Mouse (Mus musculus): ENCODE results near the gene Gm3250.
"Not testable (repeated sequence)": the region's sequence is repeated elsewhere in the genome, so short reads cannot be mapped to it uniquely, and the experiment has no call there.

Gm3250 gene

DNA sequence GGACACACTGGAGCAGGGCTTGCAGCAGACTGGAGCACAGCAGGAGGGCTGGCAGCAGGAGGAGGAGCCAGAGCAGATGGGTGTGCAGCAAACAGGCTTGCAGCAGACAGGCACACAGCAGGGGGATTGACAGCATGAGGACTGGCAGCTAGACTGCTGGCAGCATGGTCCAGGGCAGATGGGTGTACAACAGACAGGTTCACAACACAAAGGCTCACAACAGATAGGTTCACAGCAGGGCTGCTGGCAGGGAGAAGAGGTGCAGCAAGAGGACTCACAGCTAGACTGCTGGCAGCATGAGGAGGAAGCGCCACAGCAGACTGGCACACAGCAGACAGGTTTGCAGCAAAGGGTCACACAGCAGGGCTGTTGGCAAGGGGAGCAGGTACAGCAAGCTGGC, 31.7 kb downstream of the Gm3250 start:
- not testable (repeated sequence) for DNase-seq

GRCm38 (mm10) chr10:77741924-77742688, 40.2 kb downstream of the Gm3250 start, which contains the start of gene Gm18596:
Gene Gm18596, minus strand, starts transcription at chr10:77742638.
- DNase-seq, result not testable (repeated sequence)

GRCm38 (mm10) chr10:77738929-77739328, 43.4 kb downstream of the Gm3250 start:
- DNase-seq, result no peak

DNA sequence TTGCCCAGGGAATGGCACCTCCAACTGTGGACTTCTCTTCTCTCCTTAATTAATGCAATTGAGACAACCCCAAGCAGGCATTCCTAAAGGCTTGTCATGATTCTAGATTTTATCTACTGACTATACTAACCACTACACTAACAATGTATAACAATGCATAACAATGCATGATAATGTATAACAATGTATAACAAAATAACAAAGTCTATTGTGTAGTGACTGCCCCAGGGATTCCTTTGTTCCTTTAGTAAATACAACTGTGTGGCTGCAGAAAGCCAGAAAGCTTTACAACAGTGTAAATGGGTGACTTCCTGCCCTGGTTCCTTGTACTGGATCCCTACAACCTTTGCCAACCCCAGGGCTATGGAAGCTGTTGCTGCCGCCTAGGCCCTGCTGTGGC, 46.4 kb downstream of the Gm3250 start:
- DNase-seq, result no peak

Measured in kidney, adult 11 months (tissue).